Mouse (Mus musculus): ENCODE data around the gene Ppox. TPM values are rescaled to one million over a fixed set of nuclear protein-coding genes. Genes with fewer than 3 reads are reported as not detected.
"Not testable (repeated sequence)": the region's sequence is repeated elsewhere in the genome, so short reads cannot be mapped to it uniquely, and the experiment has no call there.

The Ppox gene
- polyA plus RNA-seq (2015; fragmentation: Nextera tagmentation; extraction: Ambion mirVana), result 44.6 and 54.5 TPM in 2 replicates

DNA sequence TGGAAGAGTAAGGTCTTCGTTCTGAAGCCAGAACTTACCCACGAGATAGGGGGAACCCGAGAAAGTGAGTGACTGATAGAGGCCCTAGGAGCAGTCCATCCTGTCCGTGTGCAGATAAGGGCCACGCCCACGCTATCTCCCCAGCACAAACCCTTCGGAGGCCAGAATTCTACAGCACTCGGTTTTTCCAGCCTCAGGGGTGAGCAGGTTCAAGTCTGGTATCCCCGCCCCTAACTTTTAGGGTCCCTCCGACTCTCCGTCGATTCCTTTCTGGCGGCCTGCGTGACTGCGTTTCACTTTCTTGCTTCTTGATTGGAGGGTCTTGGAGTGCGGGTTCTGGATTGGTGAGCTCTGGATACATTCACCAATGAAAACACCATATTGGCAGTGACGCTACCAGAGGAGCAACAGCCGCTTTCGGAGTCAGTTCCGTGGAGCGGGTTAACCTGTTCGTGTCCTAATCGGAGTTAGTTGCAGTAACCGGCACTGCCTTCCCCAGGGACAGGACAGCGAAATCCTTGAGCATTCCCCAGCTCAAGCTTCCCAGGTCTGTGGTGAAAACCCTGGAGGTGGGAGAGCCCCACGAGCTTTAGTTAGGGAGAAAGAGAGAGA is at the start of gene Ppox:
Gene Ppox (minus strand): TSS at position 271 of the 612 bp plus-strand sequence.
- H3K4me3 ChIP-seq (replicated peaks; ENCODE audit: low read length), result peak within 1 kb of the TSS; percentile 78
- H3K36me3 ChIP-seq (ENCODE audit: control insufficient read depth, insufficient read depth, low read length), result peaks cover 15% of the 10 kb centered on the region; the same call in 1 of the 2 replicates
- peak within 1 kb of the TSS; percentile 70 for H3K4me2 ChIP-seq (ENCODE audit: low read depth, low read length)
- WGBS, result under 1% methylated on average over 26 of the region's 26 CpGs
- peak within 1 kb of the TSS; percentile 73 for H3K9ac ChIP-seq (ENCODE audit: low read length)
- peaks cover 16% of the 10 kb centered on the region for H3K4me1 ChIP-seq (ENCODE audit: control insufficient read depth, insufficient read depth, low read length)
- H3K9me3 ChIP-seq (replicated peaks; ENCODE audit: control insufficient read depth, low read length), result no peaks in the 10 kb centered on the region
- ATAC-seq (ENCODE audit: insufficient read depth, low FRiP score), result peak; percentile 96
- H3K27me3 ChIP-seq (ENCODE audit: control insufficient read depth, insufficient read depth, low read length), result no peaks in the 10 kb centered on the region
- peak within 1 kb of the TSS; percentile 87 for H3K27ac ChIP-seq (ENCODE audit: low read length)

GRCm38 (mm10) chr1:171330216-171330560 is 49.2 kb upstream of the Ppox start:
- Histone ChIP-seq H3K4me1 (ENCODE audit: control insufficient read depth, insufficient read depth, low read length) (peaks cover 27% of the 10 kb centered on the region), H3K4me3 (replicated peaks; ENCODE audit: low read length) (peak overlapping the region; percentile 79), H3K27ac (ENCODE audit: low read length) (peak overlapping the region; percentile 99), H3K27me3 (ENCODE audit: control insufficient read depth, insufficient read depth, low read length) (no peaks in the 10 kb centered on the region), H3K4me2 (ENCODE audit: low read depth, low read length) (peak overlapping the region; percentile 92), H3K36me3 (ENCODE audit: control insufficient read depth, insufficient read depth, low read length) (no peaks in the 10 kb centered on the region), H3K9me3 (replicated peaks; ENCODE audit: control insufficient read depth, low read length) (no peaks in the 10 kb centered on the region), H3K9ac (ENCODE audit: low read length) (peak overlapping the region; percentile 98)
- WGBS, result under 1% methylated on average over 4 of the region's 4 CpGs
- ATAC-seq (ENCODE audit: insufficient read depth, low FRiP score), result no peak

DNA sequence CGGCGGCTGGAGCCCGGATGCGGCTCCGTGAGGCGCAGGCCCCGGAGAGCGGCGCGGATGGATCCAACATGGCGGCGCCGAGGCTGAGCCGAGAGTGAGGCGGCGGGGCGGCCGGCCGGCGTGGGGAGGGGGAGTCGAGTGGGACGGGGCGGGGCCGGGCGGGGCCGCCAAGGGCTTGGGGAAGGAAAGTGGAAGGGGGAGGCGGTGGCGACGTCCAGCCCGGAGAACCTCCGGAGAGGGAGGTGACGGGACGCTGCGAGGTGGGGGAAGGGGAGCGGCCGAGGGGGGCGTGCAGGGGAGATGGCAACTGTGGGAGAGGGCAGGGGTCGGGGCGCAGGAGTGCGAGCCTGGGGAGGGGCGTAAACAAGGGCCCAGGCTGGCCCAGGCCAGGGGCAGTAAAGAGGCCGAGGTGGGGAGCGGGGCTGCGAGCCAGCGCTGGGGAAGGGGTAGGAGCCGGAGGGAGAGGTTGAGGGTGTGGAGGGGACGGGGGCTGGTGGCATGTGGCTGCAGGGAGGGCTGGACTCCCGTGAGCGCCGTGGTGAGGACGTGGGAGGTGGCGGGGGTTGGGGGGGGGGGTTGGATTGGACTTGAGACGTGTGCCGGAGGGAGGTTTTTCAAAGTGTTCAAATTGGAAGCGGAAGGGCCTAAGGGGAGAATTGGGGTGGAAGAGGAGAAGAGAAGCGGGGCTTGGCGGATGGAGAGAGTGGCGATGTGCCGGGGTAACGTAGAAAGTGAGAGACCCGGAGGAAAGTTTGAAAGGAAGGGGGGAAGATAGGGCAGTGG is 48.6 kb upstream of the Ppox start:
- Histone ChIP-seq H3K4me2 (ENCODE audit: low read depth, low read length) (peak overlapping the region; percentile 92), H3K27me3 (ENCODE audit: control insufficient read depth, insufficient read depth, low read length) (no peaks in the 10 kb centered on the region), H3K36me3 (ENCODE audit: control insufficient read depth, insufficient read depth, low read length) (no peaks in the 10 kb centered on the region), H3K4me1 (ENCODE audit: control insufficient read depth, insufficient read depth, low read length) (peaks cover 27% of the 10 kb centered on the region), H3K9ac (ENCODE audit: low read length) (peak overlapping the region; percentile 98), H3K27ac (ENCODE audit: low read length) (peak overlapping the region; percentile 99), H3K9me3 (replicated peaks; ENCODE audit: control insufficient read depth, low read length) (no peaks in the 10 kb centered on the region), H3K4me3 (replicated peaks; ENCODE audit: low read length) (peak overlapping the region; percentile 79)
- peak; percentile 90 for ATAC-seq (ENCODE audit: insufficient read depth, low FRiP score)
- WGBS, result under 1% methylated on average over 36 of the region's 61 CpGs

GRCm38 (mm10) chr1:171328839-171329432 is 48.0 kb upstream of the Ppox start, which contains the start of gene Dedd:
Gene Dedd, plus strand, starts transcription at chr1:171329145.
- WGBS, result under 1% methylated on average over 46 of the region's 48 CpGs
- Histone ChIP-seq H3K36me3 (ENCODE audit: control insufficient read depth, insufficient read depth, low read length) (no peaks in the 10 kb centered on the region), H3K9me3 (replicated peaks; ENCODE audit: control insufficient read depth, low read length) (no peaks in the 10 kb centered on the region), H3K9ac (ENCODE audit: low read length) (peak within 1 kb of the TSS; percentile 98), H3K27me3 (ENCODE audit: control insufficient read depth, insufficient read depth, low read length) (no peaks in the 10 kb centered on the region), H3K27ac (ENCODE audit: low read length) (peak within 1 kb of the TSS; percentile 99), H3K4me1 (ENCODE audit: control insufficient read depth, insufficient read depth, low read length) (peaks cover 27% of the 10 kb centered on the region), H3K4me3 (replicated peaks; ENCODE audit: low read length) (peak within 1 kb of the TSS; percentile 79), H3K4me2 (ENCODE audit: low read depth, low read length) (peak within 1 kb of the TSS; percentile 92)
- ATAC-seq (ENCODE audit: insufficient read depth, low FRiP score), result peak; percentile 92

DNA sequence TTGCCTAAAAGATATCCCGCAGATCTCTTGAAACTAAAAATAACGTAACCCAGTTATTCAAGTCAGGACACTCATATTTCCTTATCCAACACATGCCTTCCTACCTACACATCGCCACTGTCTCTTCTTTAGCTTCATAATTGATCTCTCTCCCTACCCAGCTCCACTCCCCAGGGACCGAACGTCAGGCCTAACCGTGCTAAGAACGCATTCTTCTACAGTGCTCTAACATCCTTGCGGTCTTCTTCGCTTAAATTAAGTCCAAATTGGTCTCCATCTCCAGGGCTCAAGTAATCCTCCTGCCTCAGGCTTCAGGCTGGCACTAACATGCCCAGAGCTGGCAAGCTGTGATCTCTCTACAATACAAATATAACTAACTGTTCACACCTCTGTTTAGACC is 47.3 kb upstream of the Ppox start:
- Histone ChIP-seq H3K9ac (ENCODE audit: low read length) (peak overlapping the region; percentile 98), H3K4me1 (ENCODE audit: control insufficient read depth, insufficient read depth, low read length) (peaks cover 27% of the 10 kb centered on the region)
- 17% methylated on average over 9 of the region's 9 CpGs for WGBS

DNA sequence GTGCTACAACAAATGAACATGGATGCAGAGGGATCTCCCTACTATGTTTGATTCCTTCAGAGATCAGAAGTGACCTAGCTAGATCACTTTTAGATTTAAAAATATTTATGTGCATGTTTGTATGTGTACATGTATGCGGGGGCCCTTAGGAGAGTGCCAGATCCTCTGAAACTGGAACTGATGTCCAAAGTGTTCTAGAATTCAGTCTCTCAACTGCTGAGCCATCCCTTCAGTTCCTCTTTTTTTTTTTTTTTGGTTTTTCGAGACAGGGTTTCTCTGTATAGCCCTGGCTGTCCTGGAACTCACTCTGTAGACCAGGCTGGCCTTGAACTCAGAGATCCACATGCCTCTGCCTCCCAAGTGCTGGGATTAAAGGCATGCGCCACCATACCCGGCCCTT is 45.6 kb upstream of the Ppox start:
- ATAC-seq (ENCODE audit: insufficient read depth, low FRiP score); H3K36me3 ChIP-seq (ENCODE audit: control insufficient read depth, insufficient read depth, low read length); H3K4me2 ChIP-seq (ENCODE audit: low read depth, low read length); H3K27ac ChIP-seq (ENCODE audit: low read length); H3K4me3 ChIP-seq (replicated peaks; ENCODE audit: low read length); H3K9me3 ChIP-seq (replicated peaks; ENCODE audit: control insufficient read depth, low read length); H3K9ac ChIP-seq (ENCODE audit: low read length); H3K27me3 ChIP-seq (ENCODE audit: control insufficient read depth, insufficient read depth, low read length): not testable (repeated sequence)
- 80% methylated on average over 4 of the region's 4 CpGs for WGBS
- H3K4me1 ChIP-seq (ENCODE audit: control insufficient read depth, insufficient read depth, low read length), result peaks cover 27% of the 10 kb centered on the region

More for the DNA sequence above, 47.3 kb upstream of the Ppox start:
- Histone ChIP-seq H3K36me3 (ENCODE audit: control insufficient read depth, insufficient read depth, low read length) (no peaks in the 10 kb centered on the region), H3K4me2 (ENCODE audit: low read depth, low read length) (peak overlapping the region; percentile 92), H3K4me3 (replicated peaks; ENCODE audit: low read length) (peak overlapping the region; percentile 79), H3K27ac (ENCODE audit: low read length) (peak overlapping the region; percentile 99), H3K9me3 (replicated peaks; ENCODE audit: control insufficient read depth, low read length) (no peaks in the 10 kb centered on the region), H3K27me3 (ENCODE audit: control insufficient read depth, insufficient read depth, low read length) (no peaks in the 10 kb centered on the region)
- ATAC-seq (ENCODE audit: insufficient read depth, low FRiP score), result no peak

DNA sequence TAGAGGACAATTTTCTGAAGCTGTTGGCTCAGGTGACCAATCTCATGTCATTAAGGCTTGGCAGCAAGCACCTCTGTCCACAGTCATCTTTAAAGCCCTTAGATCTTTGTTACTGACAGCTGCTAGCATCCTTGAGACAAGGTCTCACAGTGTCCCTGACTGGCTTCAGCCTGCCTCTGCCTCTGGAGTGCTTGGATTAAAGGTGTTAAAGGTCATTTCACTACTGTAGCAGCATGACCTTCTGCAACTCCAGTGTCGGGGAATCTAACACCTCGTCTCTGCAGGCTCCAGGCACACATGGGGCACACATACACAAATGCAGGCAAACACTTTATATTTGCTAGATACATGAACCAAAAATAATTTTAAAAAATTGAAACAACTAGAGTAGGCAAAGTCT is 44.6 kb upstream of the Ppox start:
- Histone ChIP-seq H3K27ac (ENCODE audit: low read length) (no peak overlapping the region), H3K27me3 (ENCODE audit: control insufficient read depth, insufficient read depth, low read length) (no peaks in the 10 kb centered on the region), H3K36me3 (ENCODE audit: control insufficient read depth, insufficient read depth, low read length) (no peaks in the 10 kb centered on the region), H3K9ac (ENCODE audit: low read length) (no peak overlapping the region), H3K4me3 (replicated peaks; ENCODE audit: low read length) (no peak overlapping the region), H3K9me3 (replicated peaks; ENCODE audit: control insufficient read depth, low read length) (no peaks in the 10 kb centered on the region), H3K4me1 (ENCODE audit: control insufficient read depth, insufficient read depth, low read length) (peaks cover 18% of the 10 kb centered on the region), H3K4me2 (ENCODE audit: low read depth, low read length) (no peak overlapping the region)
- 75% methylated on average over 2 of the region's 2 CpGs for WGBS
- ATAC-seq (ENCODE audit: insufficient read depth, low FRiP score), result no peak

DNA sequence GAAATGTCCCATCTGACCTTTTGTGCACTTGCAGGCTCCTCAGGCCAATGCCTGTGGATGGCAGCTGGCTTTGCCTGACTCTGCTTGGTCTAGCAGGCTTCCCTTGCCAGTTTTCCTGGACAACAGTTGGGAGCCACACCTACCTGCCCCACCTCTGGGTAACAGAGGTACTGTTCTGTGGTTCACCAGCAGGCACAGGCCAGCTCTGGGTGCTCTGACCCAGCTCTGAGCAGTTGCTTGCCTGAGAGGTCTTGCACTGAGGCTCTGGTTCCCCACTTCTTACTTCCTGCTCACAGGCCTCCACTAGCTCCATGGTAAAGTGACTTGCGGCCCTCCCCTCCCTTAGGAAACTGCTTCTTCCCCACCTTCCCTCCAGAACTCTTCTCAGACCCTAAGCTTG is 41.0 kb upstream of the Ppox start:
- Histone ChIP-seq H3K36me3 (ENCODE audit: control insufficient read depth, insufficient read depth, low read length) (no peaks in the 10 kb centered on the region), H3K4me3 (replicated peaks; ENCODE audit: low read length) (no peak overlapping the region), H3K4me2 (ENCODE audit: low read depth, low read length) (no peak overlapping the region), H3K9ac (ENCODE audit: low read length) (no peak overlapping the region), H3K4me1 (ENCODE audit: control insufficient read depth, insufficient read depth, low read length) (peaks cover 6% of the 10 kb centered on the region; the same call in 1 of the 2 replicates), H3K9me3 (replicated peaks; ENCODE audit: control insufficient read depth, low read length) (no peaks in the 10 kb centered on the region), H3K27ac (ENCODE audit: low read length) (no peak overlapping the region), H3K27me3 (ENCODE audit: control insufficient read depth, insufficient read depth, low read length) (no peaks in the 10 kb centered on the region)
- 69% methylated on average over 1 of the region's 1 CpGs for WGBS
- ATAC-seq (ENCODE audit: insufficient read depth, low FRiP score), result no peak

GRCm38 (mm10) chr1:171321415-171321814 is 40.4 kb upstream of the Ppox start:
- H3K36me3 ChIP-seq (ENCODE audit: control insufficient read depth, insufficient read depth, low read length), result no peaks in the 10 kb centered on the region
- H3K27ac ChIP-seq (ENCODE audit: low read length), result no peak overlapping the region
- H3K9me3 ChIP-seq (replicated peaks; ENCODE audit: control insufficient read depth, low read length), result no peaks in the 10 kb centered on the region
- H3K4me1 ChIP-seq (ENCODE audit: control insufficient read depth, insufficient read depth, low read length), result peaks cover 6% of the 10 kb centered on the region; the same call in 1 of the 2 replicates
- no peak for ATAC-seq (ENCODE audit: insufficient read depth, low FRiP score)
- H3K27me3 ChIP-seq (ENCODE audit: control insufficient read depth, insufficient read depth, low read length), result no peaks in the 10 kb centered on the region
- no peak overlapping the region for H3K4me3 ChIP-seq (replicated peaks; ENCODE audit: low read length)
- H3K9ac ChIP-seq (ENCODE audit: low read length), result no peak overlapping the region
- no peak overlapping the region for H3K4me2 ChIP-seq (ENCODE audit: low read depth, low read length)
